Mouse (Mus musculus) forebrain, embryonic 12.5 days (tissue): ENCODE results near the gene Chst11. TPM values are rescaled to one million over a fixed set of nuclear protein-coding genes. Genes with fewer than 3 reads are reported as not detected.

Experiments used
- ATAC-seq: fragments of 200-750 bp; cut with Nextera tagmentation; 2 replicates; pipeline ENCODE4 v1.8.0; 2017; ENCODE audit warnings: moderate TSS enrichment; ENCODE audit not compliant: low FRiP score
- H3K27ac ChIP-seq: fragments of 300-500 bp; sonication (generic); 2 replicates; pipeline ENCODE4 v1.5.1; 2016; ENCODE audit warnings: mild to moderate bottlenecking
- H3K27me3 ChIP-seq: fragments of 300-500 bp; sonication (generic); 2 replicates; pipeline ENCODE4 v1.6.1; 2016; ENCODE audit warnings: mild to moderate bottlenecking
- H3K36me3 ChIP-seq: fragments of 300-500 bp; sonication (generic); replicated peaks from 2 replicates; pipeline ENCODE4 v1.6.1; 2016; ENCODE audit warnings: mild to moderate bottlenecking
- H3K4me1 ChIP-seq: fragments of 300-500 bp; sonication (generic); 2 replicates; pipeline ENCODE4 v1.6.1; 2016
- H3K4me2 ChIP-seq: fragments of 300-500 bp; sonication (generic); 2 replicates; pipeline ENCODE4 v1.6.1; 2016; ENCODE audit warnings: mild to moderate bottlenecking, moderate library complexity
- H3K4me3 ChIP-seq: fragments of 300-500 bp; sonication (generic); replicated peaks from 2 replicates; pipeline ENCODE4 v1.5.1; 2016; ENCODE audit warnings: mild to moderate bottlenecking
- H3K9ac ChIP-seq: fragments of 300-500 bp; sonication (generic); 2 replicates; pipeline ENCODE4 v1.6.1; 2016; ENCODE audit warnings: mild to moderate bottlenecking
- H3K9me3 ChIP-seq: fragments of 300-500 bp; sonication (generic); 2 replicates; pipeline ENCODE4 v1.6.1; 2016
- WGBS: fragments of 180-500 bp; shearing (Covaris S2); methylation state at CpG from one replicate; pipeline ENCODE4 v1.1.7; 2016; 5-methylcytosine and 5-hydroxymethylcytosine counted together
- polyA plus RNA-seq: library from polyadenylated mRNA; unstranded; fragments of >200 nt; fragmentation: Nextera tagmentation; extraction: Ambion mirVana; gene quantifications from 2 replicates; pipeline ENCODE4 v1.2.1, GENCODE M21; 2016

The Chst11 gene
- polyA plus RNA-seq, 1 experiment from 2014 or later = 2.6 TPM

GRCm38 (mm10) chr10:83159229-83159628, 173.9 kb downstream of the Chst11 start:
- 85% methylated on average over 8 of the region's 8 CpGs for WGBS
- no peak for ATAC-seq
- no peak overlapping the region for H3K4me2 ChIP-seq
- H3K4me3 ChIP-seq = no peak overlapping the region
- H3K9ac ChIP-seq = no peak overlapping the region
- no peaks in the 10 kb centered on the region for H3K36me3 ChIP-seq
- H3K9me3 ChIP-seq = no peaks in the 10 kb centered on the region
- H3K27ac ChIP-seq = 0 out of 2 replicates have a peak overlapping the region, but pooled peaks have one; percentile 46
- H3K27me3 ChIP-seq = no peaks in the 10 kb centered on the region
- H3K4me1 ChIP-seq = peaks cover 27% of the 10 kb centered on the region

- no peak overlapping the region for H3K4me3 ChIP-seq
- H3K27ac ChIP-seq = no peak overlapping the region
- no peak overlapping the region for H3K9ac ChIP-seq
- H3K36me3 ChIP-seq = no peaks in the 10 kb centered on the region
- WGBS = 72% methylated on average over 10 of the region's 10 CpGs
- no peaks in the 10 kb centered on the region for H3K9me3 ChIP-seq
- no peaks in the 10 kb centered on the region for H3K27me3 ChIP-seq
- H3K4me1 ChIP-seq = peaks cover 27% of the 10 kb centered on the region
- ATAC-seq = no peak
- H3K4me2 ChIP-seq = no peak overlapping the region
These were observed 176.5 kb downstream of the Chst11 start for GRCm38 (mm10) chr10:83161656-83162365.

GRCm38 (mm10) chr10:83163946-83164345, 178.6 kb downstream of the Chst11 start:
- Histone ChIP-seq H3K4me3 (no peak overlapping the region), H3K36me3 (no peaks in the 10 kb centered on the region), H3K4me2 (no peak overlapping the region), H3K27ac (no peak overlapping the region), H3K9ac (no peak overlapping the region), H3K4me1 (peaks cover 14% of the 10 kb centered on the region), H3K27me3 (no peaks in the 10 kb centered on the region), H3K9me3 (no peaks in the 10 kb centered on the region)
- 73% methylated on average over 6 of the region's 6 CpGs for WGBS
- ATAC-seq = no peak

GRCm38 (mm10) chr10:83164901-83165435, 179.7 kb downstream of the Chst11 start:
- Histone ChIP-seq H3K9me3 (no peaks in the 10 kb centered on the region), H3K4me3 (no peak overlapping the region), H3K36me3 (no peaks in the 10 kb centered on the region), H3K27me3 (no peaks in the 10 kb centered on the region), H3K27ac (no peak overlapping the region), H3K9ac (no peak overlapping the region), H3K4me2 (no peak overlapping the region), H3K4me1 (peaks cover 13% of the 10 kb centered on the region)
- no peak for ATAC-seq
- WGBS = 77% methylated on average over 8 of the region's 9 CpGs

- Histone ChIP-seq H3K4me2 (no peak overlapping the region), H3K36me3 (no peaks in the 10 kb centered on the region), H3K4me1 (peaks cover 13% of the 10 kb centered on the region), H3K9me3 (no peaks in the 10 kb centered on the region), H3K27me3 (no peaks in the 10 kb centered on the region), H3K4me3 (no peak overlapping the region), H3K27ac (no peak overlapping the region), H3K9ac (no peak overlapping the region)
- 76% methylated on average over 11 of the region's 11 CpGs for WGBS
- ATAC-seq = no peak
These were observed 180.4 kb downstream of the Chst11 start for GRCm38 (mm10) chr10:83165521-83166243.

- Histone ChIP-seq H3K36me3 (no peaks in the 10 kb centered on the region), H3K9ac (no peak overlapping the region)
- WGBS = 78% methylated on average over 9 of the region's 9 CpGs
These were observed 181.0 kb downstream of the Chst11 start for GRCm38 (mm10) chr10:83166272-83166671.

GRCm38 (mm10) chr10:83167492-83167891, 182.2 kb downstream of the Chst11 start:
- Histone ChIP-seq H3K36me3 (no peaks in the 10 kb centered on the region), H3K27ac (no peak overlapping the region), H3K27me3 (no peaks in the 10 kb centered on the region), H3K9me3 (no peaks in the 10 kb centered on the region), H3K4me1 (peaks cover 5% of the 10 kb centered on the region), H3K4me3 (no peak overlapping the region), H3K4me2 (no peak overlapping the region), H3K9ac (no peak overlapping the region)
- no peak for ATAC-seq
- 90% methylated on average over 6 of the region's 6 CpGs for WGBS

More at GRCm38 (mm10) chr10:83166272-83166671, 181.0 kb downstream of the Chst11 start:
- Histone ChIP-seq H3K4me2 (no peak overlapping the region), H3K4me3 (no peak overlapping the region), H3K9me3 (no peaks in the 10 kb centered on the region), H3K4me1 (peaks cover 13% of the 10 kb centered on the region), H3K27ac (no peak overlapping the region), H3K27me3 (no peaks in the 10 kb centered on the region)
- ATAC-seq = no peak

GRCm38 (mm10) chr10:83168303-83169056, 183.2 kb downstream of the Chst11 start:
- Histone ChIP-seq H3K27me3 (no peaks in the 10 kb centered on the region), H3K4me2 (no peak overlapping the region), H3K27ac (no peak overlapping the region), H3K9me3 (no peaks in the 10 kb centered on the region), H3K36me3 (no peaks in the 10 kb centered on the region), H3K4me3 (no peak overlapping the region), H3K9ac (no peak overlapping the region), H3K4me1 (peaks cover 7% of the 10 kb centered on the region; the same call in 1 of the 2 replicates)
- WGBS = 86% methylated on average over 11 of the region's 11 CpGs
- ATAC-seq = no peak

GRCm38 (mm10) chr10:83169554-83169953, 184.3 kb downstream of the Chst11 start:
- Histone ChIP-seq H3K36me3 (no peaks in the 10 kb centered on the region), H3K9me3 (no peaks in the 10 kb centered on the region), H3K4me1 (peaks cover 7% of the 10 kb centered on the region; the same call in 1 of the 2 replicates), H3K27ac (no peak overlapping the region), H3K27me3 (no peaks in the 10 kb centered on the region), H3K4me2 (no peak overlapping the region), H3K4me3 (no peak overlapping the region), H3K9ac (no peak overlapping the region)
- 92% methylated on average over 6 of the region's 6 CpGs for WGBS
- ATAC-seq = no peak

- 86% methylated on average over 5 of the region's 5 CpGs for WGBS
- H3K4me1 ChIP-seq = peaks cover 11% of the 10 kb centered on the region; the same call in 1 of the 2 replicates
- no peak overlapping the region for H3K9ac ChIP-seq
- no peak overlapping the region for H3K27ac ChIP-seq
- H3K9me3 ChIP-seq = 0 out of 2 replicates have a peak, but pooled peaks cover 7% of the 10 kb centered on the region
- no peak overlapping the region for H3K4me3 ChIP-seq
- no peak overlapping the region for H3K4me2 ChIP-seq
- H3K36me3 ChIP-seq = no peaks in the 10 kb centered on the region
- H3K27me3 ChIP-seq = no peaks in the 10 kb centered on the region
- ATAC-seq = no peak
These were observed 192.9 kb downstream of the Chst11 start for GRCm38 (mm10) chr10:83178151-83178550.

GRCm38 (mm10) chr10:83178661-83179060, 193.4 kb downstream of the Chst11 start:
- H3K4me1 ChIP-seq = peaks cover 11% of the 10 kb centered on the region; the same call in 1 of the 2 replicates
- WGBS = 92% methylated on average over 1 of the region's 1 CpGs

More at GRCm38 (mm10) chr10:83178661-83179060, 193.4 kb downstream of the Chst11 start:
- Histone ChIP-seq H3K27me3 (no peaks in the 10 kb centered on the region), H3K36me3 (no peaks in the 10 kb centered on the region), H3K9me3 (0 out of 2 replicates have a peak, but pooled peaks cover 7% of the 10 kb centered on the region), H3K9ac (no peak overlapping the region), H3K27ac (no peak overlapping the region), H3K4me3 (no peak overlapping the region), H3K4me2 (no peak overlapping the region)
- ATAC-seq = no peak
